Comparison of ENCODE assay signal across 9 mouse cellular contexts in the genomic region with DNA sequence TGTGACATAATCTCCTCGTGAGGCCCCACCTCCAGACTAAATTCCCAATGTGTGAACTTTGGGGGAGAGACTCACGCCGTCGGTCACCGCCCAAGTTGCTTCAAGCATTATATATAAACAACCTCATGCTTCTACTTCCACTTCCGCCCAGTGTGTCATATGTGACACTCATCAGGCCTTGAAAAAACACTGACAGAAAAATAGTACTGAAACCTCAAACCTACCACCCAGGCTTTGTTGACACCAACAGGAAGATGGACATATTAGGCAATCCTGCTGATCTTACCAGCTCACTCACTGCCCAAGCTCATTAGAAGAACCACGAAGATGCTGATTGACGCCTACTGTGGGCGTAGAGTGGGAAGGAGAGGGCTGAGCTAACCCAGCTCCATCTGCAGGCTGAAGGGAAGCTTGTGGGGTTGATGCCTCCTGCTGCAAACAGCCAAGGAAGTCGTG. TPM values are rescaled to one million over a fixed set of nuclear protein-coding genes. Genes with fewer than 3 reads are reported as not detected.
DNase-seq lines count a peak whose midpoint lies in the region; ATAC-seq and TF ChIP-seq lines count a peak whose summit lies in the region.
"Had no signal": no experiment of that assay in that cellular context is flagged by ENCODE, and none has a peak within 500 bp of the region (broad histone marks: within the 10 kb centered on the region; RNA-seq: fewer than 3 reads in every experiment).

No protein-coding gene starts in this region.

- H3K4me3 ChIP-seq in lung, adult 2 months (replicated peaks; ENCODE audit: extremely low read depth, low read depth, low read length), result no peak overlapping the region
- no peak overlapping the region for H3K4me3 ChIP-seq in forebrain, embryonic 13.5 days
- H3K4me3 ChIP-seq: hindbrain, embryonic 13.5 days had no signal

- DNase-seq in lung, adult 18-20 months, result peak; percentile 52 to 65
- no peak for DNase-seq in lung, adult 2 months
- DNase-seq in thymus, postnatal 36 days, result peak; percentile 24 to 26
- DNase-seq in testis, postnatal 14 days (ENCODE audit: low spot score), result no peak
- DNase-seq in adrenal gland, postnatal 4 days (ENCODE audit: low spot score in 2 of 2), result no peak

- TF ChIP-seq CTCF in lung, adult 2 months (IDR thresholded peaks at IDR 0.05; ENCODE audit: insufficient read depth, low read length), result no peak

- TF ChIP-seq POLR2A in lung, adult 2 months (IDR thresholded peaks at IDR 0.05; ENCODE audit: borderline replicate concordance, extremely low read depth, low read depth, low read length), result no peak

- H3K4me1 ChIP-seq in lung, adult 2 months (ENCODE audit: control insufficient read depth, insufficient read depth, low read length), result peaks cover 4% of the 10 kb centered on the region
- H3K4me1 ChIP-seq in forebrain, embryonic 13.5 days, result no peaks in the 10 kb centered on the region

- 43% methylated on average over 10 of the region's 10 CpGs for WGBS in lung, adult 2 months
- WGBS in forebrain, embryonic 13.5 days, result 83% methylated on average over 10 of the region's 10 CpGs

- no peaks in the 10 kb centered on the region for H3K36me3 ChIP-seq in forebrain, embryonic 13.5 days (ENCODE audit: poor library complexity, severe bottlenecking)
- H3K36me3 ChIP-seq: hindbrain, embryonic 13.5 days had no signal

- ATAC-seq in erythroblast, adult 5-6 weeks (replicated peaks; ENCODE audit: low FRiP score, poor library complexity, severe bottlenecking), result peak; percentile 38; the same call in 1 of the 2 replicates
- ATAC-seq in megakaryocyte progenitor cell, adult 5-6 weeks (replicated peaks; ENCODE audit: poor library complexity), result peak; percentile 90
- ATAC-seq in forebrain, embryonic 13.5 days, result no peak

- H3K27ac ChIP-seq in forebrain, embryonic 13.5 days, result no peak overlapping the region
- H3K27ac ChIP-seq: hindbrain, embryonic 13.5 days had no signal

- no peak overlapping the region for H3K4me2 ChIP-seq in forebrain, embryonic 13.5 days
- H3K4me2 ChIP-seq: hindbrain, embryonic 13.5 days had no signal

- no peak overlapping the region for H3K9ac ChIP-seq in forebrain, embryonic 13.5 days
- H3K9ac ChIP-seq: hindbrain, embryonic 13.5 days had no signal

- H3K9me3 ChIP-seq in forebrain, embryonic 13.5 days (replicated peaks), result no peaks in the 10 kb centered on the region
- H3K9me3 ChIP-seq: hindbrain, embryonic 13.5 days had no signal

- H3K27me3 ChIP-seq in forebrain, embryonic 13.5 days, result no peaks in the 10 kb centered on the region
- H3K27me3 ChIP-seq: hindbrain, embryonic 13.5 days had no signal

RNA-seq across cellular contexts. Expression of gene Arhgap25, which starts 30.2 kb away (rescaled TPM):
- polyA plus RNA-seq in lung, adult 2 months (2012; rRNA removed), result 4.5 and 6.6 TPM in 2 replicates
- 9.2 and 14.2 TPM in 2 replicates for total RNA-seq in erythroblast, adult 5-6 weeks (2015; ENCODE audit: low replicate concordance)
- 8.2 and 19.2 TPM in 2 replicates for total RNA-seq in erythroblast, adult 5-6 weeks (2017; ENCODE audit: low replicate concordance)
- 7.0 and 11.0 TPM in 2 replicates for total RNA-seq in megakaryocyte progenitor cell, adult 5-6 weeks (2015)
- 23.0 and 30.6 TPM in 2 replicates for total RNA-seq in megakaryocyte progenitor cell, adult 5-6 weeks (2017)
- 1.2 and 1.8 TPM in 2 replicates for polyA plus RNA-seq in forebrain, embryonic 13.5 days (2015; fragmentation: Nextera tagmentation; extraction: Ambion mirVana)
- total RNA-seq in adrenal gland, postnatal 4 days (2021), result 1 to 10 TPM; 5.8 to 6.1 TPM

Comparison
In these comparisons a context has a peak if more than half of its experiments do, and no peak if none do; other contexts are left out.
1. DNase-seq: peak in lung, adult 18-20 months (2 of 2) and thymus, postnatal 36 days (2 of 2); none in lung, adult 2 months (single experiment), testis, postnatal 14 days (single experiment) and adrenal gland, postnatal 4 days (0 of 2).